Mouse (Mus musculus) MEL (cell line): ENCODE measurements at regions not wholly inside any gene's neighbourhood (a gene's known extent, or its start where the extent isn't known, plus 50 kb on each side); places are given as distances from the start of the nearest gene placed in this dataset.

Experiments
- DNase-seq: peaks from one replicate; pipeline ENCODE4 v3.0.0; 2011; ENCODE audit warnings: low read depth, low spot score
- H3K27ac ChIP-seq: 2 replicates; pipeline ENCODE4 v1.5.1; 2012; ENCODE audit warnings: low read depth, mild to moderate bottlenecking, control low read depth, low read length, moderate library complexity; ENCODE audit not compliant: control insufficient read depth
- H3K27me3 ChIP-seq, 2 experiments: fragments of 150-350 bp in 1 of 2; sonication (generic) in 1 of 2; 2 replicates each; pipeline ENCODE4 v1.6.1; 2012; ENCODE audit warnings: low read length in 2 of 2, mild to moderate bottlenecking in 2 of 2, improper control_type of control experiment in 1 of 2, moderate library complexity in 1 of 2; ENCODE audit not compliant: insufficient read depth in 2 of 2, control insufficient read depth in 1 of 2
- H3K36me3 ChIP-seq, 2 experiments: 2 replicates each; pipeline ENCODE4 v1.6.1; 2012 to 2014; ENCODE audit warnings: low read length in 2 of 2, improper control_type of control experiment in 1 of 2, inconsistent platforms in 1 of 2, mild to moderate bottlenecking in 1 of 2; ENCODE audit not compliant: insufficient read depth in 2 of 2, control insufficient read depth in 1 of 2
- H3K4me1 ChIP-seq, 2 experiments: fragments of 150-350 bp in 1 of 2; sonication (generic) in 1 of 2; 2 replicates each; pipeline ENCODE4 v1.6.1; 2012; ENCODE audit warnings: low read length in 2 of 2, improper control_type of control experiment in 1 of 2, mild to moderate bottlenecking in 1 of 2; ENCODE audit not compliant: insufficient read depth in 2 of 2, control insufficient read depth in 1 of 2
- H3K4me3 ChIP-seq, 2 experiments: fragments of 150-350 bp in 1 of 2; sonication (generic) in 1 of 2; 2 replicates each; pipeline ENCODE4 v1.5.1; 2012; ENCODE audit warnings: low read depth in 2 of 2, low read length in 2 of 2, mild to moderate bottlenecking in 2 of 2, moderate library complexity in 2 of 2, control low read depth in 1 of 2, improper control_type of control experiment in 1 of 2; ENCODE audit not compliant: control insufficient read depth in 1 of 2, insufficient read depth in 1 of 2
- H3K79me2 ChIP-seq: 2 replicates; pipeline ENCODE4 v1.6.1; 2012; ENCODE audit warnings: mild to moderate bottlenecking, low read length, moderate library complexity; ENCODE audit not compliant: control insufficient read depth, poor library complexity, insufficient read depth
- H3K9ac ChIP-seq: 2 replicates; pipeline ENCODE4 v1.6.1; 2012; ENCODE audit warnings: low read depth, mild to moderate bottlenecking, control low read depth, low read length, moderate library complexity; ENCODE audit not compliant: control insufficient read depth, poor library complexity, severe bottlenecking
- H3K9me3 ChIP-seq: fragments of 150-350 bp; sonication (generic); replicated peaks from 2 replicates; pipeline ENCODE4 v1.6.1; 2012; ENCODE audit warnings: mild to moderate bottlenecking, low read length, improper control_type of control experiment, moderate library complexity; ENCODE audit not compliant: insufficient read depth
- CHD2 ChIP-seq: IDR thresholded peaks from 2 replicates; pipeline ENCODE4 v1.6.1; 2011; ENCODE audit warnings: low read length, improper control_type of control experiment
- CTCF ChIP-seq, 3 experiments: IDR thresholded peaks in 2 of 3; conservative IDR thresholded peaks in 1 of 3; 2 replicates each; pipeline ENCODE4 v1.5.1; 2011 to 2012; ENCODE audit warnings: low read length in 3 of 3, low read depth in 2 of 3, mild to moderate bottlenecking in 2 of 3, improper control_type of control experiment in 1 of 3, inconsistent platforms in 1 of 3, mixed read lengths in 1 of 3, moderate library complexity in 1 of 3; ENCODE audit not compliant: control insufficient read depth in 1 of 3, insufficient read depth in 1 of 3, poor library complexity in 1 of 3, severe bottlenecking in 1 of 3
- ELF1 ChIP-seq: IDR thresholded peaks from 2 replicates; pipeline ENCODE4 v1.6.1; 2014; ENCODE audit warnings: low read depth, mild to moderate bottlenecking, inconsistent platforms, low read length, improper control_type of control experiment, moderate library complexity
- EP300 ChIP-seq, 2 experiments: IDR thresholded peaks; 2 replicates each; pipeline ENCODE4 v1.6.1; 2011; ENCODE audit warnings: improper control_type of control experiment in 2 of 2, low read length in 2 of 2, low read depth in 1 of 2, mild to moderate bottlenecking in 1 of 2
- ETS1 ChIP-seq: IDR thresholded peaks from 2 replicates; pipeline ENCODE4 v1.6.1; 2012; ENCODE audit warnings: low read depth, mild to moderate bottlenecking, inconsistent platforms, low read length, improper control_type of control experiment, moderate library complexity
- GABPA ChIP-seq: IDR thresholded peaks from 2 replicates; pipeline ENCODE4 v1.6.1; 2012; ENCODE audit warnings: low read depth, mild to moderate bottlenecking, inconsistent platforms, low read length, improper control_type of control experiment, moderate library complexity
- HCFC1 ChIP-seq: IDR thresholded peaks from 2 replicates; pipeline ENCODE4 v1.6.1; 2012; ENCODE audit warnings: low read depth, mild to moderate bottlenecking, inconsistent platforms, low read length, improper control_type of control experiment, moderate library complexity
- JUND ChIP-seq: IDR thresholded peaks from 2 replicates; pipeline ENCODE4 v1.6.1; 2011; ENCODE audit warnings: low read depth, mild to moderate bottlenecking, improper control_type of control experiment, low read length
- KAT2A ChIP-seq: conservative IDR thresholded peaks from 2 replicates; pipeline ENCODE4 v1.6.1; 2012; ENCODE audit warnings: low read depth, low read length, improper control_type of control experiment, inconsistent platforms
- MAFK ChIP-seq: IDR thresholded peaks from 2 replicates; pipeline ENCODE4 v1.6.1; 2011; ENCODE audit warnings: low read depth, mild to moderate bottlenecking, low read length, improper control_type of control experiment, borderline replicate concordance
- MAX ChIP-seq: IDR thresholded peaks from 2 replicates; pipeline ENCODE4 v1.6.1; 2011; ENCODE audit warnings: low read length, improper control_type of control experiment
- MAZ ChIP-seq: IDR thresholded peaks from 2 replicates; pipeline ENCODE4 v1.6.1; 2012; ENCODE audit warnings: low read depth, mild to moderate bottlenecking, inconsistent platforms, low read length, improper control_type of control experiment
- MEF2A ChIP-seq: IDR thresholded peaks from 2 replicates; pipeline ENCODE4 v1.6.1; 2014; ENCODE audit warnings: low read depth, mild to moderate bottlenecking, inconsistent platforms, low read length, improper control_type of control experiment; ENCODE audit not compliant: poor library complexity, insufficient replicate concordance, severe bottlenecking; ENCODE audit errors: extremely low read depth
- MXI1 ChIP-seq: IDR thresholded peaks from 2 replicates; pipeline ENCODE4 v1.6.1; 2011; ENCODE audit warnings: mild to moderate bottlenecking, low read depth, low read length, improper control_type of control experiment
- MYC ChIP-seq: IDR thresholded peaks from 2 replicates; pipeline ENCODE4 v1.6.1; 2011; ENCODE audit warnings: low read depth, mild to moderate bottlenecking, low read length, improper control_type of control experiment, moderate library complexity
- NELFE ChIP-seq: IDR thresholded peaks from 2 replicates; pipeline ENCODE4 v1.6.1; 2011; ENCODE audit warnings: low read depth, low read length, improper control_type of control experiment
- POLR2AphosphoS2 ChIP-seq: IDR thresholded peaks from 2 replicates; pipeline ENCODE4 v1.6.1; 2011; ENCODE audit warnings: low read length, improper control_type of control experiment
- POLR2AphosphoS5 ChIP-seq: IDR thresholded peaks from 2 replicates; pipeline ENCODE4 v1.6.1; 2012; ENCODE audit warnings: low read depth, borderline replicate concordance, mild to moderate bottlenecking, inconsistent platforms, low read length, moderate library complexity, mixed read lengths
- SMC3 ChIP-seq: IDR thresholded peaks from 2 replicates; pipeline ENCODE4 v1.6.1; 2011; ENCODE audit warnings: low read depth, low read length, improper control_type of control experiment
- TAL1 ChIP-seq: IDR thresholded peaks from 2 replicates; pipeline ENCODE4 v1.6.1; 2012; ENCODE audit warnings: mild to moderate bottlenecking, inconsistent platforms, low read length, moderate library complexity, mixed read lengths
- TCF12 ChIP-seq: IDR thresholded peaks from 2 replicates; pipeline ENCODE4 v1.6.1; 2014; ENCODE audit warnings: low read depth, mild to moderate bottlenecking, inconsistent platforms, low read length, improper control_type of control experiment, moderate library complexity
- USF1 ChIP-seq: IDR thresholded peaks from 2 replicates; pipeline ENCODE4 v1.6.1; 2014; ENCODE audit warnings: low read depth, mild to moderate bottlenecking, inconsistent platforms, low read length, improper control_type of control experiment, moderate library complexity
- USF2 ChIP-seq, 2 experiments: IDR thresholded peaks; 2 replicates each; pipeline ENCODE4 v1.6.1; 2011 to 2012; ENCODE audit warnings: improper control_type of control experiment in 2 of 2, low read length in 2 of 2, borderline replicate concordance in 1 of 2, inconsistent platforms in 1 of 2, low read depth in 1 of 2, mild to moderate bottlenecking in 1 of 2; ENCODE audit not compliant: insufficient read depth in 1 of 2
- ZKSCAN1 ChIP-seq: IDR thresholded peaks from 2 replicates; pipeline ENCODE4 v1.6.1; 2012; ENCODE audit warnings: low read depth, mild to moderate bottlenecking, inconsistent platforms, low read length, improper control_type of control experiment, moderate library complexity
- ZNF384 ChIP-seq: IDR thresholded peaks from 2 replicates; pipeline ENCODE4 v1.6.1; 2012; ENCODE audit warnings: low read depth, mild to moderate bottlenecking, inconsistent platforms, low read length, improper control_type of control experiment

- Histone ChIP-seq H3K4me3 (no peak overlapping the region), H3K27ac (no peak overlapping the region), H3K4me1 (no peaks in the 10 kb centered on the region), H3K36me3 (no peaks in the 10 kb centered on the region), H3K9me3 (no peaks in the 10 kb centered on the region), H3K9ac (no peak overlapping the region), H3K27me3 (no peaks in the 10 kb centered on the region), H3K79me2 (no peaks in the 10 kb centered on the region)
- DNase-seq, result no peak
- no peak for TF ChIP-seq ELF1
- TF ChIP-seq MYC, result no peak
- TF ChIP-seq CHD2, result no peak
- TF ChIP-seq ZNF384, result no peak
- TF ChIP-seq TAL1, result no peak
- TF ChIP-seq GABPA, result no peak
- TF ChIP-seq USF2 (IDR thresholded peaks at IDR 0.05; ENCODE audit: borderline replicate concordance in 1 of 2, insufficient read depth in 1 of 2, low read depth in 1 of 2, low read length in 2 of 2), result no peak
- TF ChIP-seq HCFC1, result no peak
- TF ChIP-seq POLR2AphosphoS2, result no peak
- TF ChIP-seq MAFK, result no peak
- no peak for TF ChIP-seq ZKSCAN1
- no peak for TF ChIP-seq JUND
- TF ChIP-seq SMC3, result no peak
- no peak for TF ChIP-seq NELFE
- TF ChIP-seq CTCF (IDR thresholded peaks at IDR 0.05 in 2 of 3, conservative IDR thresholded peaks at IDR 0.05 in 1 of 3; ENCODE audit: control insufficient read depth in 1 of 3, insufficient read depth in 1 of 3, low read depth in 2 of 3, low read length in 3 of 3, poor library complexity in 1 of 3, severe bottlenecking in 1 of 3), result no peak
- TF ChIP-seq ETS1, result no peak
Observed at GRCm38 (mm10) chr6:32726571-32726970, 138.6 kb upstream of the Plxna4 start.

GRCm38 (mm10) chr6:32717860-32718259 is 129.9 kb upstream of the Plxna4 start:
- Histone ChIP-seq H3K9me3 (no peaks in the 10 kb centered on the region), H3K27ac (no peak overlapping the region), H3K9ac (no peak overlapping the region), H3K36me3 (no peaks in the 10 kb centered on the region), H3K79me2 (no peaks in the 10 kb centered on the region), H3K4me3 (no peak overlapping the region), H3K4me1 (no peaks in the 10 kb centered on the region), H3K27me3 (no peaks in the 10 kb centered on the region)
- DNase-seq, result no peak
- TF ChIP-seq MYC, result no peak
- no peak for TF ChIP-seq ZKSCAN1
- TF ChIP-seq POLR2AphosphoS2, result no peak
- TF ChIP-seq NELFE, result no peak

DNA sequence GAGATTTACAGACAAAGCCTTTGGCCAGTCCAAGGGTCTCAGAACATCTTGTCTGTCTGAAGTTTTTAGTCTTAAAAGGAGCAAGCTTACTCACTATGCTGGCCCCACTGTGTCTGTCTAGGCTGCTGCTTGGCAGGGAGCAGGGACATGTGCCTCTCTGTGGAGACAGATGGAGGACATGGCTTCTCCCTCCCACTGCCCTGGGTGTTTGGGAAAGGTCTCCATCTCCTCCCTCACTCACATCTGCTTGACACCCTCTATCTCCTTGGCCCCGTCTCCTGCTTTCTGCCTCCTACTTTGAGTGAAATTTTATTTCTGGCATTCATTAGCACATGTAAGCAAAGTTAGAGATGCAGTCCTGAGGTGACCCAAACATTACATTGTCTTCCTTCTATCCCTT is 127.1 kb upstream of the Plxna4 start:
- no peak overlapping the region for H3K9ac ChIP-seq
- no peaks in the 10 kb centered on the region for H3K4me1 ChIP-seq
- H3K27ac ChIP-seq, result no peak overlapping the region
- H3K36me3 ChIP-seq, result no peaks in the 10 kb centered on the region
- TF ChIP-seq MAZ (no peak), POLR2AphosphoS5 (no peak), MXI1 (no peak), POLR2AphosphoS2 (no peak), MAX (no peak), KAT2A (no peak), TCF12 (no peak), USF1 (no peak), EP300 (IDR thresholded peaks at IDR 0.05; ENCODE audit: low read depth in 1 of 2, low read length in 2 of 2) (no peak), NELFE (no peak), MEF2A (no peak)
- no peaks in the 10 kb centered on the region for H3K27me3 ChIP-seq
- H3K9me3 ChIP-seq, result no peaks in the 10 kb centered on the region
- no peaks in the 10 kb centered on the region for H3K79me2 ChIP-seq
- H3K4me3 ChIP-seq, result no peak overlapping the region
- DNase-seq, result no peak
